Mouse (Mus musculus) embryonic facial prominence, embryonic 13.5 days (tissue): ENCODE measurements at regions not wholly inside any gene's neighbourhood (a gene's known extent, or its start where the extent isn't known, plus 50 kb on each side); places are given as distances from the start of the nearest gene placed in this dataset.

Experiments
- ATAC-seq: fragments of 200-750 bp; cut with Nextera tagmentation; 2 replicates; pipeline ENCODE4 v1.8.0; 2017; ENCODE audit warnings: low read depth; ENCODE audit not compliant: insufficient number of reproducible peaks, insufficient read depth, low FRiP score, low TSS enrichment
- H3K27ac ChIP-seq: fragments of 300-500 bp; sonication (generic); 2 replicates; pipeline ENCODE4 v1.5.1; 2015; ENCODE audit warnings: moderate library complexity, mild to moderate bottlenecking, inconsistent platforms
- H3K27me3 ChIP-seq: fragments of 300-500 bp; sonication (generic); 2 replicates; pipeline ENCODE4 v1.6.1; 2015; ENCODE audit warnings: mild to moderate bottlenecking, inconsistent platforms
- H3K36me3 ChIP-seq: fragments of 300-500 bp; sonication (generic); 2 replicates; pipeline ENCODE4 v1.6.1; 2015; ENCODE audit warnings: mild to moderate bottlenecking, inconsistent platforms
- H3K4me1 ChIP-seq: fragments of 300-500 bp; sonication (generic); 2 replicates; pipeline ENCODE4 v1.6.1; 2015; ENCODE audit warnings: inconsistent platforms
- H3K4me2 ChIP-seq: fragments of 300-500 bp; sonication (generic); 2 replicates; pipeline ENCODE4 v1.6.1; 2015; ENCODE audit warnings: moderate library complexity, mild to moderate bottlenecking, inconsistent platforms
- H3K4me3 ChIP-seq: fragments of 300-500 bp; sonication (generic); 2 replicates; pipeline ENCODE4 v1.5.1; 2015; ENCODE audit warnings: mild to moderate bottlenecking, inconsistent platforms
- H3K9ac ChIP-seq: fragments of 300-500 bp; sonication (generic); 2 replicates; pipeline ENCODE4 v1.6.1; 2015; ENCODE audit warnings: mild to moderate bottlenecking, inconsistent platforms
- H3K9me3 ChIP-seq: fragments of 300-500 bp; sonication (generic); 2 replicates; pipeline ENCODE4 v1.6.1; 2016; ENCODE audit warnings: inconsistent platforms
- WGBS: fragments of 180-500 bp; shearing (Covaris S2); methylation state at CpG from one replicate; pipeline ENCODE4 v1.1.7; 2015; ENCODE audit warnings: mixed read lengths; 5-methylcytosine and 5-hydroxymethylcytosine counted together

- no peak overlapping the region for H3K4me2 ChIP-seq
- H3K36me3 ChIP-seq = no peaks in the 10 kb centered on the region
- WGBS = 89% methylated on average over 10 of the region's 10 CpGs
- H3K27ac ChIP-seq = no peak overlapping the region
- H3K4me3 ChIP-seq = no peak overlapping the region
- peaks cover 9% of the 10 kb centered on the region for H3K4me1 ChIP-seq
- H3K9ac ChIP-seq = no peak overlapping the region
- no peaks in the 10 kb centered on the region for H3K9me3 ChIP-seq
- H3K27me3 ChIP-seq = no peaks in the 10 kb centered on the region
- ATAC-seq = no peak
Measured at GRCm38 (mm10) chr10:111844144-111844543, 128.3 kb upstream of the Krr1 start.

DNA sequence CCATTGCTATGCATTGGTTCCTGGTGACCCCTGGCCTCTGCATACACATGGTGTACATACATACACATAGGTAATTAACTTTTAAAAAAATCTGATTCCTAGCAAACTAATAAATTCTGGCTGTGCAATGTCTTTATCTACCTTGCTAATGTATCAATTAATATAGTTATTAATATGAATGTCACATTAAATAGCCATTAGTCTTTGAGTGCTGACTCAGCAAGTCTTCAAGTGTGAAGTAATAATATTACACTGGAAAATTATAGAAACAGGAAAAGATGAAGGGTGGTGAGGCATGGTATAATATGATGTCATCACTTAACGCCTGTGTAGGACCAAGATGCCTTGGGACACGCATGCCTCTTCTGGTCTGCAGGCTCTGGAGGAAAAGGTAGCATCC lies 126.5 kb upstream of the Krr1 start:
- Histone ChIP-seq H3K27ac (no peak overlapping the region), H3K27me3 (no peaks in the 10 kb centered on the region), H3K36me3 (no peaks in the 10 kb centered on the region), H3K4me2 (no peak overlapping the region), H3K9me3 (no peaks in the 10 kb centered on the region), H3K4me1 (peaks cover 9% of the 10 kb centered on the region), H3K4me3 (no peak overlapping the region), H3K9ac (no peak overlapping the region)
- no peak for ATAC-seq
- WGBS = 89% methylated on average over 2 of the region's 2 CpGs

DNA sequence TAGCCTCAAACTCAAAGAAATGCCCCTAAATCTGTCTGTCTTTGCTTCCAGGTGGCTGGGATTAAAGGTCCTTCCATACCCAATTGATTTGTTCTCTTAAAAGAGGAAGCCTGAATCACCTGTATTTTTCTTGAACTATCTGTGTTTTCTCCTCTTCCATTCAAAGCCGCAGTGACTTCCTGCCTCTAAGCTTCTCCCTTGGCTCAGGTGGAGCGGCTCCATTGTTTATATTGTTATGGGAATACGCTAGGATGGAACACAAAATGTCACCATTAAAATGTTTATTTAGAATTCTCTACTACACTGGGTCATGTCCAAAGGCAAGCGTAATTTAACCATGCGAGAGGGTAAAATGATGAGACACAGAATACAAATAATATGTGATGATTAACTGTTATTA lies 118.2 kb upstream of the Krr1 start:
- no peak overlapping the region for H3K9ac ChIP-seq
- H3K27me3 ChIP-seq = no peaks in the 10 kb centered on the region
- WGBS = 86% methylated on average over 5 of the region's 5 CpGs
- H3K9me3 ChIP-seq = no peaks in the 10 kb centered on the region
- no peaks in the 10 kb centered on the region for H3K4me1 ChIP-seq
- H3K36me3 ChIP-seq = no peaks in the 10 kb centered on the region
- H3K4me2 ChIP-seq = no peak overlapping the region
- H3K27ac ChIP-seq = no peak overlapping the region
- ATAC-seq = no peak
- no peak overlapping the region for H3K4me3 ChIP-seq

- no peaks in the 10 kb centered on the region for H3K36me3 ChIP-seq
- 91% methylated on average over 18 of the region's 18 CpGs for WGBS
- H3K4me3 ChIP-seq = no peak overlapping the region
- H3K9ac ChIP-seq = no peak overlapping the region
- no peak overlapping the region for H3K27ac ChIP-seq
- no peak for ATAC-seq
- no peaks in the 10 kb centered on the region for H3K27me3 ChIP-seq
- H3K9me3 ChIP-seq = no peaks in the 10 kb centered on the region
- no peaks in the 10 kb centered on the region for H3K4me1 ChIP-seq
- no peak overlapping the region for H3K4me2 ChIP-seq
Measured at GRCm38 (mm10) chr10:111855496-111855895, 117.0 kb upstream of the Krr1 start.

DNA sequence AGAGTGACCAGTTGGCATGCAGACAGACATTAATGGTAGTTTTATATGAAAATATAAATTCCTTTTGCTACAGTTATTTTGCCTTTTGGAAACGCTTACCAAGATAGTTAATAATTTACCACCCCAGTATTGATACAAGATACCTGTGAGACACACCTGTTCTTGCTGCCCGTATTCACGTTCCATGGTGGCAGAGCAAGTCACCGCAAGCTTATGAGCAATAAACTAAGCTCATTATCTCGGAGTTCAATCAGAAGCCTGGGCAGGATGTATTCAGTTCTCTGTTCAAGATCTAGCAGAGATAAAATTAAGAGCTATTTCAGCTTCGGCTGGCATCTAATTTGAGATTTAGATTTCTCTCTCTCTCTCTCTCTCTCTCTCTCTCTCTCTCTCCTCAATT lies 114.1 kb upstream of the Krr1 start:
- no peak overlapping the region for H3K9ac ChIP-seq
- no peaks in the 10 kb centered on the region for H3K4me1 ChIP-seq
- H3K36me3 ChIP-seq = no peaks in the 10 kb centered on the region
- no peak overlapping the region for H3K4me3 ChIP-seq
- H3K4me2 ChIP-seq = no peak overlapping the region
- no peaks in the 10 kb centered on the region for H3K27me3 ChIP-seq
- no peak overlapping the region for H3K27ac ChIP-seq
- WGBS = 52% methylated on average over 6 of the region's 6 CpGs
- ATAC-seq = no peak
- H3K9me3 ChIP-seq = no peaks in the 10 kb centered on the region

DNA sequence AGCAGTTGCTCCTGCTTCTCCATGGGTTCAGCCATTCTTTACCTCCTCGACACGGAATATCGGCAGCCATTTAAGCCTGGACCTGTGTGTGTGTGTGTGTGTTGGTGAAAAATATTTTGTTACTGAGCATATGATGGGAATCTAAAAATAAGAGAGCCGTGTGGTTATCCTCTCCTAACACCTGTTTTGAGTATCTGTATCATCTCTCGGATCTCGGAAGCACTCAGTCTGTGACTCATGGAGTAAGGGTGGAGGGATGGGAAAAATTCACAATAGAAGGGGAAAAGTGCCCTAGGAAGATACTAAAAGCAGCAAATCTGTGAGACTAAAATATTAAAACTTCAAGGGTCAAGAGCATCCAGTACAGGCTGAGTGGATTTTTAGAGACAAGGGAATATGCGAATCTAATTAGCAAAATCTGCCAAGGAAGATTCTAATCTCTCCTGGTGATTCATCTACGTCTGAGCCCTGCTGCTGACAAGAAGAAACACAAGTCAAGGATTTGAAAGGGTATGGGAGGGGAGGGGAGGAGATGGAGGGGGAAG lies 107.1 kb upstream of the Krr1 start:
- no peak overlapping the region for H3K4me3 ChIP-seq
- peaks cover 4% of the 10 kb centered on the region; the same call in 1 of the 2 replicates for H3K4me1 ChIP-seq
- no peak overlapping the region for H3K27ac ChIP-seq
- no peak for ATAC-seq
- no peak overlapping the region for H3K9ac ChIP-seq
- no peak overlapping the region for H3K4me2 ChIP-seq
- H3K27me3 ChIP-seq = no peaks in the 10 kb centered on the region
- no peaks in the 10 kb centered on the region for H3K9me3 ChIP-seq
- no peaks in the 10 kb centered on the region for H3K36me3 ChIP-seq
- WGBS = 64% methylated on average over 8 of the region's 8 CpGs

DNA sequence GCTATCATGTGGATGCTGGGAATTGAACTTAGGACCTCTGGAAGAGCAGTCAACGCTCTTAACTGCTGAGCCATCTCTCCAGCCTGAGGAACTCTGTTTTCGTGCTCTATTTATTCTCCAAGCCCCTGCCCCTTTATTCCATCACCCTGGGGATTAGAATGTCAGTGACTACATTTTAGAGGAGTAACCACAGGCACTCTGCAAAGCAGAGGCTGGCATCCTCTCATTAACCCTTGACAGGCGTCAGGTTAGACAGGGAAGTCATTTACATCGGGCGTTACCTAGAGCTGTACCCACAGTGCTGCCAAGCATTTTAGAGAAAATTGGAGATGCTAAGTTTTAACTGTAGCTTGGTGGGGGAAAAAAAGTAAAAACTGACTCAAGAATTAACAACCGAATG lies 105.4 kb upstream of the Krr1 start:
- Histone ChIP-seq H3K27ac (no peak overlapping the region), H3K4me3 (no peak overlapping the region), H3K4me2 (no peak overlapping the region), H3K9me3 (no peaks in the 10 kb centered on the region), H3K4me1 (peaks cover 4% of the 10 kb centered on the region; the same call in 1 of the 2 replicates), H3K36me3 (no peaks in the 10 kb centered on the region), H3K9ac (no peak overlapping the region), H3K27me3 (no peaks in the 10 kb centered on the region)
- 25% methylated on average over 6 of the region's 6 CpGs for WGBS
- ATAC-seq = no peak

DNA sequence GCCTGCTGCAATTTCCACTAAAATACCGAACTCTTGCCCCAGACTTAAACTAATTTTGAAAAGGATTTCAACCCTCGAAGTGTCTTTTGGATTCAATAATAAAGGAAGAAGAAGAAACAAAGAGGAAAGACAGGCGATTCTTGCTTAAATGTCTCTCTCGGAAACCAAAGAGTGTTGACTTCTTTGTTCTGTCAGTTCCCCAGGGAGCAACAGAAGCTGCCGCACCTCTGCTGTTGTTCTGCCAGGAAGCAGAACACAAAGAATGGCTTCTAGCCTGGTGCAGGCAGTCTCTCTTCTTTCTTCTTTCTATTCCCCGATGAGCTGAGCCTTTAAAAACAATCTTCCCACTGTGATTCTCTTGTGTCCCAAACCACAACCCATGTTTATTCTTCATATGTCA lies 104.9 kb upstream of the Krr1 start:
- 10% methylated on average over 6 of the region's 6 CpGs for WGBS
- no peak overlapping the region for H3K4me2 ChIP-seq

DNA sequence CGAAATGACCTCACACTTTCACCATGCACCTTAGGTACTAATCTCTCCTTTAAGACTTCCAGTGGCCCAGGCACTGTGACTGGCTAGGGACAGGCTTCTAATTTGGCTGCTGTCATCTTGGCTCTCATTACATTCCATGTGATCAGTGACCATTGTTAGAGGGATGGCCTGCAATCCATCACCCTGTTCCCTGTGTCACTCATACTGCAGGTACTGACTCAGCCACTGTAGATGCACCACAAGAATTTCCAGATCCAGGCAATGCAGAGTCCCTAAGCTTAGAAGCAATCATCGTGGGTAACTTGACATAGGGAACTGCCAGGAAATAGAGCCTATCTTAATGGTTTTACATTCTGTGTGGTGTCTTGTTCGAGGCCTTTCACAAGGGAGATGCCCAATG lies 92.1 kb upstream of the Krr1 start:
- ATAC-seq = no peak
- H3K27ac ChIP-seq = no peak overlapping the region

More for the DNA sequence above, 104.9 kb upstream of the Krr1 start:
- ATAC-seq = no peak
- H3K36me3 ChIP-seq = no peaks in the 10 kb centered on the region
- H3K9me3 ChIP-seq = no peaks in the 10 kb centered on the region
- H3K27ac ChIP-seq = no peak overlapping the region
- H3K4me1 ChIP-seq = peaks cover 4% of the 10 kb centered on the region; the same call in 1 of the 2 replicates
- no peaks in the 10 kb centered on the region for H3K27me3 ChIP-seq
- no peak overlapping the region for H3K4me3 ChIP-seq
- H3K9ac ChIP-seq = no peak overlapping the region

GRCm38 (mm10) chr10:111881339-111882211 lies 90.9 kb upstream of the Krr1 start:
- Histone ChIP-seq H3K27me3 (no peaks in the 10 kb centered on the region), H3K9me3 (no peaks in the 10 kb centered on the region), H3K4me3 (peak overlapping the region; percentile 18; the same call in 1 of the 2 replicates), H3K4me1 (peaks cover 9% of the 10 kb centered on the region), H3K36me3 (no peaks in the 10 kb centered on the region), H3K27ac (no peak overlapping the region), H3K9ac (no peak overlapping the region), H3K4me2 (peak overlapping the region; percentile 39)
- no peak for ATAC-seq
- WGBS = 41% methylated on average over 24 of the region's 24 CpGs

More for the DNA sequence above, 92.1 kb upstream of the Krr1 start:
- 69% methylated on average over 3 of the region's 3 CpGs for WGBS
- no peaks in the 10 kb centered on the region for H3K36me3 ChIP-seq
- H3K4me2 ChIP-seq = no peak overlapping the region
- H3K4me3 ChIP-seq = no peak overlapping the region
- H3K9me3 ChIP-seq = no peaks in the 10 kb centered on the region
- no peak overlapping the region for H3K9ac ChIP-seq
- peaks cover 9% of the 10 kb centered on the region for H3K4me1 ChIP-seq
- H3K27me3 ChIP-seq = no peaks in the 10 kb centered on the region

GRCm38 (mm10) chr10:111882521-111882920 lies 89.9 kb upstream of the Krr1 start:
- no peak overlapping the region for H3K4me3 ChIP-seq
- no peak overlapping the region for H3K27ac ChIP-seq
- H3K9ac ChIP-seq = no peak overlapping the region
- H3K9me3 ChIP-seq = no peaks in the 10 kb centered on the region
- no peaks in the 10 kb centered on the region for H3K27me3 ChIP-seq
- 91% methylated on average over 6 of the region's 6 CpGs for WGBS
- no peak for ATAC-seq
- H3K4me2 ChIP-seq = no peak overlapping the region
- H3K4me1 ChIP-seq = peaks cover 9% of the 10 kb centered on the region
- no peaks in the 10 kb centered on the region for H3K36me3 ChIP-seq

- Histone ChIP-seq H3K9ac (no peak overlapping the region), H3K27ac (no peak overlapping the region), H3K9me3 (no peaks in the 10 kb centered on the region), H3K36me3 (no peaks in the 10 kb centered on the region), H3K4me2 (no peak overlapping the region), H3K27me3 (no peaks in the 10 kb centered on the region), H3K4me1 (peaks cover 9% of the 10 kb centered on the region), H3K4me3 (no peak overlapping the region)
- no peak for ATAC-seq
- 54% methylated on average over 4 of the region's 4 CpGs for WGBS
Measured at GRCm38 (mm10) chr10:111884701-111885100, 87.8 kb upstream of the Krr1 start.
